Mouse (Mus musculus) cerebellum, adult 11 months (tissue): Measurements from ENCODE around the gene Grtp1.

Experiments
- DNase-seq: peaks from one replicate; pipeline ENCODE4 v3.0.0; 2022

Grtp1 gene

GRCm38 (mm10) chr8:13200301-13201012 lies at the start of gene Grtp1:
TSS of gene Grtp1 (minus strand) at chr8:13200620.
- DNase-seq, result no peak

- no peak for DNase-seq
These were observed 44.0 kb upstream of the Grtp1 start for GRCm38 (mm10) chr8:13244343-13244880.

GRCm38 (mm10) chr8:13242985-13243870 lies 42.8 kb upstream of the Grtp1 start:
- DNase-seq, result no peak

- no peak for DNase-seq
These were observed 40.3 kb upstream of the Grtp1 start for GRCm38 (mm10) chr8:13240691-13241090.

GRCm38 (mm10) chr8:13240055-13240454 lies 39.6 kb upstream of the Grtp1 start:
- no peak for DNase-seq

- DNase-seq, result no peak
These were observed 34.4 kb upstream of the Grtp1 start for GRCm38 (mm10) chr8:13234803-13235202.

GRCm38 (mm10) chr8:13230471-13230870 lies 30.1 kb upstream of the Grtp1 start:
- DNase-seq, result no peak

GRCm38 (mm10) chr8:13229802-13230201 lies 29.4 kb upstream of the Grtp1 start:
- no peak for DNase-seq

- DNase-seq, result no peak
These were observed 28.6 kb upstream of the Grtp1 start for GRCm38 (mm10) chr8:13228923-13229610.

- DNase-seq, result no peak
These were observed 26.8 kb upstream of the Grtp1 start for GRCm38 (mm10) chr8:13227184-13227583.

GRCm38 (mm10) chr8:13226288-13226687 lies 25.9 kb upstream of the Grtp1 start:
- no peak for DNase-seq

- no peak for DNase-seq
These were observed 24.0 kb upstream of the Grtp1 start for GRCm38 (mm10) chr8:13224426-13224825.

GRCm38 (mm10) chr8:13218441-13218840 lies 18.0 kb upstream of the Grtp1 start:
- DNase-seq, result no peak

GRCm38 (mm10) chr8:13217986-13218385 lies 17.6 kb upstream of the Grtp1 start:
- DNase-seq, result no peak

GRCm38 (mm10) chr8:13217093-13217492 lies 16.7 kb upstream of the Grtp1 start:
- no peak for DNase-seq

GRCm38 (mm10) chr8:13216386-13216785 lies 16.0 kb upstream of the Grtp1 start:
- DNase-seq, result no peak

GRCm38 (mm10) chr8:13213479-13214268 lies 13.3 kb upstream of the Grtp1 start:
- peak; percentile 54 for DNase-seq

GRCm38 (mm10) chr8:13209770-13210169 lies 9.3 kb upstream of the Grtp1 start:
- DNase-seq, result no peak

GRCm38 (mm10) chr8:13208627-13209355 lies 8.4 kb upstream of the Grtp1 start:
- no peak for DNase-seq

GRCm38 (mm10) chr8:13206290-13206689 lies 5.9 kb upstream of the Grtp1 start:
- no peak for DNase-seq

GRCm38 (mm10) chr8:13205311-13205710 lies 4.9 kb upstream of the Grtp1 start:
- no peak for DNase-seq
